Mouse (Mus musculus) stomach, embryonic 14.5 days (tissue): ENCODE results near the gene Olfr1282. TPM values are rescaled to one million over a fixed set of nuclear protein-coding genes. Genes with fewer than 3 reads are reported as not detected.
"Not testable (repeated sequence)": the region's sequence is repeated elsewhere in the genome, so short reads cannot be mapped to it uniquely, and the experiment has no call there.

ENCODE experiments used
- ATAC-seq: fragments of 200-750 bp; cut with Nextera tagmentation; 2 replicates; pipeline ENCODE4 v1.8.0; 2017; ENCODE audit warnings: low read depth, moderate TSS enrichment; ENCODE audit not compliant: insufficient number of reproducible peaks, insufficient read depth, low FRiP score
- H3K27ac ChIP-seq: fragments of 300-500 bp; sonication (generic); 2 replicates; pipeline ENCODE4 v1.5.1; 2014; ENCODE audit warnings: mild to moderate bottlenecking, low read length, moderate library complexity, mixed read lengths
- H3K27me3 ChIP-seq: fragments of 300-500 bp; sonication (generic); 2 replicates; pipeline ENCODE4 v1.6.1; 2014; ENCODE audit warnings: low read length, control low read depth, mixed read lengths; ENCODE audit not compliant: control insufficient read depth, insufficient read depth
- H3K36me3 ChIP-seq: fragments of 300-500 bp; sonication (generic); 2 replicates; pipeline ENCODE4 v1.6.1; 2014; ENCODE audit warnings: mild to moderate bottlenecking, control low read depth, low read length, moderate library complexity, mixed read lengths; ENCODE audit not compliant: control insufficient read depth, insufficient read depth
- H3K4me1 ChIP-seq: fragments of 300-500 bp; sonication (generic); 2 replicates; pipeline ENCODE4 v1.6.1; 2014; ENCODE audit warnings: low read length, control low read depth, mixed read lengths; ENCODE audit not compliant: control insufficient read depth, insufficient read depth
- H3K4me2 ChIP-seq: fragments of 300-500 bp; sonication (generic); replicated peaks from 2 replicates; pipeline ENCODE4 v1.6.1; 2014; ENCODE audit warnings: low read depth, low read length, control low read depth
- H3K4me3 ChIP-seq: fragments of 300-500 bp; sonication (generic); 2 replicates; pipeline ENCODE4 v1.5.1; 2014; ENCODE audit warnings: low read depth, low read length, control low read depth
- H3K9ac ChIP-seq: fragments of 300-500 bp; sonication (generic); replicated peaks from 2 replicates; pipeline ENCODE4 v1.6.1; 2014; ENCODE audit warnings: low read depth, mild to moderate bottlenecking, control low read depth, low read length, moderate library complexity, mixed read lengths
- H3K9me3 ChIP-seq: fragments of 300-500 bp; sonication (generic); 2 replicates; pipeline ENCODE4 v1.6.1; 2016; ENCODE audit warnings: low read depth, low read length, control low read depth; ENCODE audit not compliant: control insufficient read depth
- WGBS: fragments of 180-500 bp; shearing (Covaris S2); extraction: QIAGEN DNeasy Blood & Tissue Kit; methylation state at CpG from one replicate; pipeline ENCODE4 v1.1.7; 2014; 5-methylcytosine and 5-hydroxymethylcytosine counted together
- polyA plus RNA-seq: library from polyadenylated mRNA; unstranded; fragments of >200 nt; fragmentation: Nextera tagmentation; extraction: Ambion mirVana; gene quantifications from 2 replicates; pipeline ENCODE4 v1.2.1, GENCODE M21; 2014

Olfr1282 gene
- polyA plus RNA-seq = not detected in 2 replicates

- WGBS = 67% methylated on average over 2 of the region's 2 CpGs
- no peak within 1 kb of the TSS for H3K4me2 ChIP-seq
- no peak within 1 kb of the TSS for H3K27ac ChIP-seq
- H3K36me3 ChIP-seq = no peaks in the 10 kb centered on the region
- H3K4me3 ChIP-seq = no peak within 1 kb of the TSS
- no peaks in the 10 kb centered on the region for H3K9me3 ChIP-seq
- no peaks in the 10 kb centered on the region for H3K4me1 ChIP-seq
- no peaks in the 10 kb centered on the region for H3K27me3 ChIP-seq
- ATAC-seq = no peak
- no peak within 1 kb of the TSS for H3K9ac ChIP-seq
These were observed at the start of gene Olfr1282 for GRCm38 (mm10) chr2:111335976-111336375. Gene Olfr1282 (minus strand): TSS chr2:111336076.

- Histone ChIP-seq H3K9me3 (no peaks in the 10 kb centered on the region), H3K4me1 (no peaks in the 10 kb centered on the region), H3K36me3 (no peaks in the 10 kb centered on the region), H3K4me2 (no peak within 1 kb of the TSS), H3K27ac (no peak within 1 kb of the TSS), H3K4me3 (no peak within 1 kb of the TSS), H3K27me3 (no peaks in the 10 kb centered on the region), H3K9ac (no peak within 1 kb of the TSS)
- 74% methylated on average over 1 of the region's 1 CpGs for WGBS
- no peak for ATAC-seq
These were observed 39.3 kb upstream of the Olfr1282 start, which contains the start of gene Olfr1284 for GRCm38 (mm10) chr2:111375222-111375621. Gene Olfr1284 (plus strand): TSS chr2:111375522.

- Histone ChIP-seq H3K9me3 (no peaks in the 10 kb centered on the region), H3K27me3 (no peaks in the 10 kb centered on the region), H3K27ac (no peak within 1 kb of the TSS), H3K9ac (no peak within 1 kb of the TSS), H3K4me1 (no peaks in the 10 kb centered on the region), H3K4me2 (no peak within 1 kb of the TSS), H3K36me3 (no peaks in the 10 kb centered on the region), H3K4me3 (no peak within 1 kb of the TSS)
- WGBS = 70% methylated on average over 2 of the region's 2 CpGs
- ATAC-seq = no peak
These were observed 30.6 kb upstream of the Olfr1282 start, which contains the start of gene Olfr1283 for GRCm38 (mm10) chr2:111366490-111366889. Gene Olfr1283 (plus strand): TSS chr2:111366790.

GRCm38 (mm10) chr2:111333721-111334120 is 2.2 kb downstream of the Olfr1282 start:
- WGBS = 85% methylated on average over 5 of the region's 5 CpGs
- not testable (repeated sequence) for H3K9ac ChIP-seq, H3K27ac ChIP-seq, H3K36me3 ChIP-seq, H3K4me1 ChIP-seq, H3K9me3 ChIP-seq, ATAC-seq, H3K4me3 ChIP-seq, H3K4me2 ChIP-seq, H3K27me3 ChIP-seq

- Histone ChIP-seq H3K4me1 (no peaks in the 10 kb centered on the region), H3K36me3 (no peaks in the 10 kb centered on the region), H3K4me2 (no peak within 1 kb of the TSS), H3K4me3 (no peak within 1 kb of the TSS), H3K9ac (no peak within 1 kb of the TSS), H3K27me3 (no peaks in the 10 kb centered on the region), H3K9me3 (no peaks in the 10 kb centered on the region), H3K27ac (no peak within 1 kb of the TSS)
- WGBS = 74% methylated on average over 2 of the region's 2 CpGs
- no peak for ATAC-seq
These were observed 9.7 kb downstream of the Olfr1282 start, which contains the start of gene Olfr1281 for GRCm38 (mm10) chr2:111326220-111326619. Gene Olfr1281 (plus strand): TSS chr2:111326520.

GRCm38 (mm10) chr2:111313717-111314116 is 22.2 kb downstream of the Olfr1282 start, which contains the start of gene Olfr1280:
Gene Olfr1280 (plus strand): TSS chr2:111314017.
- no peak within 1 kb of the TSS for H3K4me2 ChIP-seq
- no peaks in the 10 kb centered on the region for H3K27me3 ChIP-seq
- no peak within 1 kb of the TSS for H3K4me3 ChIP-seq
- H3K36me3 ChIP-seq = no peaks in the 10 kb centered on the region
- H3K27ac ChIP-seq = no peak within 1 kb of the TSS
- H3K9ac ChIP-seq = no peak within 1 kb of the TSS
- no peak for ATAC-seq
- no peaks in the 10 kb centered on the region for H3K4me1 ChIP-seq
- H3K9me3 ChIP-seq = no peaks in the 10 kb centered on the region

GRCm38 (mm10) chr2:111300374-111300773 is 35.5 kb downstream of the Olfr1282 start, which contains the start of gene Olfr1279:
Gene Olfr1279 (plus strand): TSS chr2:111300635.
- H3K36me3 ChIP-seq = no peaks in the 10 kb centered on the region
- no peaks in the 10 kb centered on the region for H3K4me1 ChIP-seq
- no peak within 1 kb of the TSS for H3K27ac ChIP-seq
- no peak within 1 kb of the TSS for H3K4me3 ChIP-seq
- no peak for ATAC-seq
- H3K27me3 ChIP-seq = no peaks in the 10 kb centered on the region
- no peak within 1 kb of the TSS for H3K9ac ChIP-seq
- H3K4me2 ChIP-seq = no peak within 1 kb of the TSS
- no peaks in the 10 kb centered on the region for H3K9me3 ChIP-seq

GRCm38 (mm10) chr2:111298541-111298940 is 37.3 kb downstream of the Olfr1282 start:
- Histone ChIP-seq H3K27ac (no peak overlapping the region), H3K9me3 (no peaks in the 10 kb centered on the region), H3K9ac (no peak overlapping the region), H3K4me2 (no peak overlapping the region), H3K4me1 (no peaks in the 10 kb centered on the region), H3K4me3 (no peak overlapping the region), H3K27me3 (no peaks in the 10 kb centered on the region), H3K36me3 (no peaks in the 10 kb centered on the region)
- ATAC-seq = no peak

- no peak within 1 kb of the TSS for H3K4me3 ChIP-seq
These were observed 46.0 kb downstream of the Olfr1282 start, which contains the start of gene Olfr1278 for GRCm38 (mm10) chr2:111289836-111290235. Gene Olfr1278 (plus strand): TSS chr2:111290136.

More at GRCm38 (mm10) chr2:111289836-111290235, 46.0 kb downstream of the Olfr1282 start, which contains the start of gene Olfr1278:
- Histone ChIP-seq H3K9ac (no peak within 1 kb of the TSS), H3K27me3 (no peaks in the 10 kb centered on the region), H3K27ac (no peak within 1 kb of the TSS), H3K4me1 (no peaks in the 10 kb centered on the region), H3K36me3 (no peaks in the 10 kb centered on the region), H3K9me3 (no peaks in the 10 kb centered on the region), H3K4me2 (no peak within 1 kb of the TSS)
- no peak for ATAC-seq
